Mouse (Mus musculus) CH12.LX (cell line): ENCODE data around the gene Asb7. TPM values are rescaled to one million over a fixed set of nuclear protein-coding genes. Genes with fewer than 3 reads are reported as not detected.

Experiments
- DNase-seq: peaks from one replicate; pipeline ENCODE4 v3.0.0-alpha.2; 2013; ENCODE audit errors: extremely low read depth
- H3K27ac ChIP-seq: 2 replicates; pipeline ENCODE4 v1.5.1; 2012; ENCODE audit warnings: low read depth, mild to moderate bottlenecking, control low read depth, moderate library complexity; ENCODE audit not compliant: insufficient read depth
- H3K27me3 ChIP-seq: replicated peaks from 2 replicates; pipeline ENCODE3; 2012; ENCODE audit warnings: inconsistent platforms
- H3K36me3 ChIP-seq, 2 experiments: replicated peaks in 1 of 2; 2 replicates each; pipeline versions ENCODE3 to v1.6.1; 2012; ENCODE audit warnings: inconsistent platforms in 1 of 2, low read length in 1 of 2, mild to moderate bottlenecking in 1 of 2, mixed read lengths in 1 of 2, moderate library complexity in 1 of 2; ENCODE audit not compliant: control insufficient read depth in 1 of 2, insufficient read depth in 1 of 2
- H3K4me1 ChIP-seq, 2 experiments: 2 replicates each; pipeline ENCODE4 v1.6.1; 2012; ENCODE audit warnings: inconsistent platforms in 1 of 2, moderate library complexity in 1 of 2; ENCODE audit not compliant: insufficient read depth in 2 of 2, control insufficient read depth in 1 of 2
- H3K4me2 ChIP-seq: 2 replicates; pipeline ENCODE4 v1.6.1; 2012; ENCODE audit warnings: low read depth, mild to moderate bottlenecking, control low read depth; ENCODE audit not compliant: poor library complexity, insufficient read depth, severe bottlenecking
- H3K4me3 ChIP-seq, 3 experiments: fragments of 150-350 bp in 1 of 3; sonication (generic) in 1 of 3; replicated peaks in 1 of 3; 2 replicates each; pipeline versions ENCODE3 to v1.5.1; 2011 to 2012; ENCODE audit warnings: low read depth in 2 of 3, low read length in 2 of 3, mild to moderate bottlenecking in 2 of 3, moderate library complexity in 2 of 3, control low read depth in 1 of 3, improper control_type of control experiment in 1 of 3, inconsistent platforms in 1 of 3, mixed read lengths in 1 of 3; ENCODE audit not compliant: poor library complexity in 1 of 3
- H3K79me2 ChIP-seq: replicated peaks from 2 replicates; pipeline ENCODE4 v1.6.1; 2012; ENCODE audit warnings: mild to moderate bottlenecking, moderate library complexity; ENCODE audit not compliant: control insufficient read depth, poor library complexity, insufficient read depth, severe bottlenecking; ENCODE audit errors: extremely low read depth
- H3K9ac ChIP-seq: 2 replicates; pipeline ENCODE4 v1.6.1; 2012; ENCODE audit warnings: low read depth, mild to moderate bottlenecking, control low read depth, moderate library complexity; ENCODE audit not compliant: insufficient read depth
- H3K9me3 ChIP-seq: replicated peaks from 2 replicates; pipeline ENCODE3; 2012; ENCODE audit warnings: low read length, inconsistent platforms, mixed read lengths
- CHD2 ChIP-seq: IDR thresholded peaks from 2 replicates; pipeline ENCODE4 v1.6.1; 2011; ENCODE audit warnings: low read length, improper control_type of control experiment
- CTCF ChIP-seq, 2 experiments: IDR thresholded peaks in 1 of 2; conservative IDR thresholded peaks in 1 of 2; 2 replicates each; pipeline ENCODE4 v1.5.1; 2011 to 2012; ENCODE audit warnings: low read depth in 2 of 2, low read length in 2 of 2, improper control_type of control experiment in 1 of 2, inconsistent platforms in 1 of 2, mild to moderate bottlenecking in 1 of 2, moderate library complexity in 1 of 2
- ETS1 ChIP-seq: conservative IDR thresholded peaks from 2 replicates; pipeline ENCODE4 v1.6.1; 2012; ENCODE audit warnings: low read depth, mild to moderate bottlenecking, inconsistent platforms, low read length, improper control_type of control experiment, moderate library complexity
- JUN ChIP-seq: IDR thresholded peaks from 2 replicates; pipeline ENCODE4 v1.6.1; 2011; ENCODE audit warnings: low read depth, mild to moderate bottlenecking, low read length, improper control_type of control experiment, moderate library complexity; ENCODE audit not compliant: insufficient read depth
- KAT2A ChIP-seq: IDR thresholded peaks from 2 replicates; pipeline ENCODE4 v1.6.1; 2012; ENCODE audit warnings: low read length, improper control_type of control experiment, inconsistent platforms; ENCODE audit not compliant: insufficient replicate concordance
- MAZ ChIP-seq: IDR thresholded peaks from 2 replicates; pipeline ENCODE4 v1.6.1; 2012; ENCODE audit warnings: low read depth, mild to moderate bottlenecking, inconsistent platforms, low read length, improper control_type of control experiment, moderate library complexity
- MXI1 ChIP-seq: IDR thresholded peaks from 2 replicates; pipeline ENCODE4 v1.6.1; 2011; ENCODE audit warnings: mild to moderate bottlenecking, low read depth, low read length, improper control_type of control experiment
- NELFE ChIP-seq: IDR thresholded peaks from 2 replicates; pipeline ENCODE4 v1.6.1; 2011; ENCODE audit warnings: low read depth, low read length, improper control_type of control experiment
- POLR2A ChIP-seq: IDR thresholded peaks from 2 replicates; pipeline ENCODE4 v1.6.1; 2011; ENCODE audit warnings: low read depth, mild to moderate bottlenecking, improper control_type of control experiment, low read length
- RCOR1 ChIP-seq: conservative IDR thresholded peaks from 2 replicates; pipeline ENCODE4 v1.6.1; 2012; ENCODE audit warnings: low read depth, mild to moderate bottlenecking, inconsistent platforms, low read length, improper control_type of control experiment
- TBP ChIP-seq: conservative IDR thresholded peaks from 2 replicates; pipeline ENCODE4 v1.6.1; 2011; ENCODE audit warnings: low read depth, low read length, improper control_type of control experiment
- TCF12 ChIP-seq: IDR thresholded peaks from 2 replicates; pipeline ENCODE4 v1.6.1; 2014; ENCODE audit warnings: low read depth, mild to moderate bottlenecking, inconsistent platforms, low read length, improper control_type of control experiment
- UBTF ChIP-seq: IDR thresholded peaks from 2 replicates; pipeline ENCODE4 v1.6.1; 2012; ENCODE audit warnings: low read depth, mild to moderate bottlenecking, inconsistent platforms, low read length, improper control_type of control experiment, moderate library complexity
- USF1 ChIP-seq: IDR thresholded peaks from 2 replicates; pipeline ENCODE4 v1.6.1; 2014; ENCODE audit warnings: low read depth, mild to moderate bottlenecking, inconsistent platforms, low read length, improper control_type of control experiment
- ZC3H11A ChIP-seq: IDR thresholded peaks from 2 replicates; pipeline ENCODE4 v1.6.1; 2012; ENCODE audit warnings: low read depth, mild to moderate bottlenecking, inconsistent platforms, low read length, improper control_type of control experiment
- ZMIZ1 ChIP-seq: IDR thresholded peaks from 2 replicates; pipeline ENCODE4 v1.6.1; 2012; ENCODE audit warnings: low read depth, mild to moderate bottlenecking, inconsistent platforms, low read length, improper control_type of control experiment
- dilution Hi-C: fragments of 300-500 bp; cut with MboI; formaldehyde crosslinking; loops from 2 replicates; pipeline ENCODE4 v1.14.3; 2020; ENCODE audit warnings: low sequenced_read_pairs; ENCODE audit not compliant: extremely low pct_unique_long_range_greater_than_20kb, extremely low pct_ligation_motif_present
- in situ Hi-C: fragments of 300-500 bp; cut with MboI; formaldehyde crosslinking; loops from 3 replicates; pipeline ENCODE4 v1.14.3; 2019; ENCODE audit warnings: low sequenced_read_pairs, low pct_ligation_motif_present, low pct_unique_long_range_greater_than_20kb, mixed read lengths
- polyA plus RNA-seq: library from polyadenylated mRNA; unstranded; fragments of >175 nt; gene quantifications from 2 replicates; pipeline ENCODE4 v1.2.1, GENCODE M21; 2012; ENCODE audit warnings: low read depth; ENCODE audit not compliant: insufficient read length
- total RNA-seq, 2 experiments: library from RNA; depleted of rRNA; stranded (reverse); fragments of 300-350 nt in 1 of 2; fragments of >200 nt in 1 of 2; gene quantifications; 2 replicates each; pipeline ENCODE4 v1.2.3; 2012 to 2014

Asb7 gene
- total and polyA plus RNA-seq, 3 experiments, result 5.5 to 6.6 (median 6.2) TPM

DNA sequence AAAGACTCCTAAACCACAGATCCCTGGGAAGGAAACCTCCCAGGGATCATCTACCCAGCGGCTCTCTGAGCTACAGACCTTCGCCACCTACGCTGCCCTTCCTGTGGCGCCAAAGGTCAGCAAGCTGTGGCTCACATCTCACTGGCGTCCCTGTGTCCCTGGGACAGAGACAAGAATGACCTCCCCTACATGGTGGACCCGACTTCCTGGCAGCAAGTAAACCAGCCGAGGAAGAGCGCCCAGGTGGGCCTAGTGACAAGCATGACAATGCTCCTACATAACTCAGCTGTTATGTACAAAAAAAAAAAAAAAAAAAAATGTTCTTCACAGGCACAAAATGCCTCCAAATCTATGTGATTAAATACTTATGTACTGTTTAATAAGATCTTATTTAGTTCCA, 28.4 kb downstream of the Asb7 start:
- peaks cover 25 to 70% of the 10 kb centered on the region in 2 experiments for H3K36me3 ChIP-seq
- no peak overlapping the region for H3K27ac ChIP-seq
- H3K79me2 ChIP-seq, result no peaks in the 10 kb centered on the region
- H3K4me3 ChIP-seq, result no peak overlapping the region
- TF ChIP-seq KAT2A (no peak), UBTF (no peak), RCOR1 (no peak), NELFE (no peak), CTCF (conservative IDR thresholded peaks at IDR 0.05 in 1 of 2, IDR thresholded peaks at IDR 0.05 in 1 of 2; ENCODE audit: low read depth in 2 of 2, low read length in 2 of 2) (no peak), CHD2 (no peak)
- dilution Hi-C loops, result no loop called here
- no peak for DNase-seq
- no peaks in the 10 kb centered on the region for H3K9me3 ChIP-seq
- no peaks in the 10 kb centered on the region for H3K27me3 ChIP-seq
- no peaks in the 10 kb centered on the region for H3K4me1 ChIP-seq
- no peak overlapping the region for H3K4me2 ChIP-seq
- no peak overlapping the region for H3K9ac ChIP-seq
- in situ Hi-C loops, result loop anchor here (25.0 kb wide), 1 partner anchor 574 kb away; the partner anchor contains the start of gene Selenos

DNA sequence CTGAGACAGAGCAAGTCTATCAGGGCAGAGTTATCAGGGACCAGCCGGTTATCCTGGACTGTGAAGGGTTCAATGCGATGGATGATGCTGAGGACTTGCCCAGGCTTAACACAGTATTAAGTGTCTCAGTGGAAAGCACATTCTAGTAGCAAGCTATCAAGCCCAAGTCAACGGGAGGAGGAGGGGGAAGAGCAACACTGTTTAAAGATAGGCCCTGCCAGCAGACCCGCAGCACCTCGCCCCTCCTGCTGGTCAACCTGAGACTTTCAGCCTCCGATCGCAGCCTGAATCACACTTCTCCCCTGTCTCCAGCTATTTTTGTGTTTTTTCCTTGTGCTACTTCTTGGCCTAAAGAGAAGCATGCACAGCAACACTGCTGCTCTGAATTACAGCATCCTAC, 29.1 kb downstream of the Asb7 start:
- TF ChIP-seq TBP (no peak), CTCF (conservative IDR thresholded peaks at IDR 0.05 in 1 of 2, IDR thresholded peaks at IDR 0.05 in 1 of 2; ENCODE audit: low read depth in 2 of 2, low read length in 2 of 2) (peak in 1 of 2 experiments; percentile 29; a peak in 2 of 4 replicates)
- DNase-seq, result no peak
- Histone ChIP-seq H3K9me3 (no peaks in the 10 kb centered on the region), H3K79me2 (no peaks in the 10 kb centered on the region), H3K4me1 (no peaks in the 10 kb centered on the region), H3K36me3 (peaks cover 25 to 73% of the 10 kb centered on the region in 2 experiments), H3K4me3 (no peak overlapping the region), H3K9ac (no peak overlapping the region), H3K27ac (no peak overlapping the region), H3K4me2 (no peak overlapping the region), H3K27me3 (no peaks in the 10 kb centered on the region)
- dilution Hi-C loops (no loop called here), in situ Hi-C loops (loop anchor here (25.0 kb wide), 1 partner anchor 573 kb away; the partner anchor contains the start of gene Selenos)

DNA sequence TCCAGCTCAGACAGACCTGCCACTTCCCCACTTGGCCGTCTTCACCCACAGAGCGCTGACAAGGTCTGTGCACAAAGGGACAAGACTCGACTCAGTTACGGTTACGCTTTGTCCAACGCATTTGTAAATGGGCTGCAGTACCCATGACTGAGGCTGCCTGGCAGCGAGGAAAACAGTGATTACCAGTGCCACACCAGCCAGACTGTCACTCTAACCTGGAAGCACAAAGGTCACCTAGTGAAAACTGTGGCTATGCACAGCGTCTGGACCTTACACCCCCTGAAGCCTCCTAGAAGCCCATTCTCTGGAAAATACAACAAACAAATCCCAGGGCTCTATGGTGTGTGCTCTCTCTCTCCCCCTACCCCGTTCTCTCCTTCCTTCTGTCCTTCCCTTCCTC, 33.9 kb downstream of the Asb7 start:
- Histone ChIP-seq H3K9me3 (no peaks in the 10 kb centered on the region), H3K4me1 (no peaks in the 10 kb centered on the region), H3K4me3 (no peak overlapping the region), H3K4me2 (no peak overlapping the region), H3K9ac (no peak overlapping the region), H3K79me2 (no peaks in the 10 kb centered on the region), H3K27me3 (no peaks in the 10 kb centered on the region), H3K27ac (no peak overlapping the region), H3K36me3 (peaks cover 39 to 91% of the 10 kb centered on the region in 2 experiments)
- TF ChIP-seq ZC3H11A (no peak), ZMIZ1 (no peak), TBP (no peak), JUN (no peak), POLR2A (no peak), MXI1 (no peak), TCF12 (no peak), USF1 (no peak), RCOR1 (no peak), CHD2 (no peak), ETS1 (no peak), MAZ (no peak)
- DNase-seq, result no peak
- in situ Hi-C loops (loop anchor here (10.0 to 25.0 kb wide), 3 partner anchors 251 to 568 kb away; partner anchors contain the start of gene Selenos), dilution Hi-C loops (no loop called here)
